Mouse (Mus musculus) bone marrow macrophage, adult 2 months (primary cell): Measurements from ENCODE around the gene Cldn5.

Experiments used
- CTCF ChIP-seq: IDR thresholded peaks from 2 replicates; pipeline ENCODE4 v1.5.1; 2012; ENCODE audit warnings: low read depth, mild to moderate bottlenecking, low read length, moderate library complexity
- POLR2A ChIP-seq: IDR thresholded peaks from 2 replicates; pipeline ENCODE4 v1.6.1; 2012; ENCODE audit warnings: mild to moderate bottlenecking, low read depth, low read length, borderline replicate concordance

DNA sequence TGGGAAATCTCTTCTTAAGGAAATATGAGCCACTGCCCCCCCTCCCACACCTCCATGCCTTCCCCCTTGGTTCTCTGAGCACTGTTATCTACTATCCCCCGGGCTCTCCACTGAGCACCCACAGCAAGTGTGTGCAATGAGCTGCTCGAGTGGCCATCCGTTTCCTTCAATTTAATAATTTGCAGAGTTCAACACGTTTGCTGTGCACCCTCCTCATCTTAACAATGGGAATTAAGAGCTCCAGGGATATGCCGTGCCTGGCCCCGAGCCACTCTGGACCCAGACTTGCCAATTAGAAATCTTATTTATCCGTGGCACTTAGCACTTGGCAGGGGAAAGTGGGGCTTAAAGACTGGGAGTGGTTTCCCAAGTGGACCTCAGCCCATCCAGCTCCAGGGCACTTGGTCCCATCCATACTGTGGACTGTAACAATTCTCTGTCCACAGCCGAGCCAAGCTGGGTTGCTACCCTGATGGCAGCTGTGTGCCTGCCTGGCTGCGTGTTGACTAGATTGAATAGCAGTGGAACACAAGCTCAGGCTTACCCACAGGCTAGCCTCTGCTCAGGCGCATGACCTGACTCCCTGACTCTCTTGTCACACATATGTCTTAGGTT is 24.7 kb upstream of the Cldn5 start:
- TF ChIP-seq POLR2A (no peak), CTCF (no peak)
